Comparison of ENCODE assay signal across 8 mouse cellular contexts in genomic region chr10:91236844-91237243, GRCm38 (mm10). TPM values are rescaled to one million over a fixed set of nuclear protein-coding genes. Genes with fewer than 3 reads are reported as not detected.
DNase-seq lines count a peak whose midpoint lies in the region; ATAC-seq and TF ChIP-seq lines count a peak whose summit lies in the region.

No protein-coding gene starts in this region.

- no peak for TF ChIP-seq EP300 in CH12.LX (IDR thresholded peaks at IDR 0.05; ENCODE audit: low read length)

- dilution Hi-C loops in CH12.LX (cut with MboI; ENCODE audit: extremely low pct_ligation_motif_present, extremely low pct_unique_long_range_greater_than_20kb, low sequenced_read_pairs) = no loop called here

- H3K27me3 ChIP-seq in CH12.LX (replicated peaks) = no peaks in the 10 kb centered on the region
- no peaks in the 10 kb centered on the region for H3K27me3 ChIP-seq in kidney, embryonic 15.5 days

- TF ChIP-seq RAD21 in CH12.LX (IDR thresholded peaks at IDR 0.05; ENCODE audit: low read depth, low read length) = peak; percentile 43

- H3K9ac ChIP-seq in CH12.LX (ENCODE audit: insufficient read depth, low read depth) = no peak overlapping the region
- H3K9ac ChIP-seq in kidney, embryonic 15.5 days = no peak overlapping the region

- H3K79me2 ChIP-seq in CH12.LX (replicated peaks; ENCODE audit: control insufficient read depth, extremely low read depth, insufficient read depth, poor library complexity, severe bottlenecking) = no peaks in the 10 kb centered on the region

- peak in 1 of 2 experiments; percentile 71; a peak in 2 of 4 replicates for TF ChIP-seq CTCF in CH12.LX (conservative IDR thresholded peaks at IDR 0.05 in 1 of 2, IDR thresholded peaks at IDR 0.05 in 1 of 2; ENCODE audit: low read depth in 2 of 2, low read length in 2 of 2)

- peaks cover 3 to 6% of the 10 kb centered on the region in 2 experiments; a peak in 2 of 4 replicates for H3K4me1 ChIP-seq in CH12.LX (ENCODE audit: control insufficient read depth in 1 of 2, insufficient read depth in 2 of 2)
- H3K4me1 ChIP-seq in kidney, embryonic 15.5 days = peaks cover 12% of the 10 kb centered on the region

- WGBS in kidney, embryonic 15.5 days = 20% methylated on average over 7 of the region's 7 CpGs

- TF ChIP-seq POLR2A in CH12.LX (IDR thresholded peaks at IDR 0.05; ENCODE audit: low read depth, low read length) = no peak

- no peak overlapping the region for H3K27ac ChIP-seq in CH12.LX (ENCODE audit: insufficient read depth, low read depth)
- peak overlapping the region; percentile 70 for H3K27ac ChIP-seq in kidney, embryonic 15.5 days

- peak; percentile 52; the same call in 1 of the 2 replicates for ATAC-seq in cerebellum, adult (ENCODE audit: insufficient number of reproducible peaks, low FRiP score, low TSS enrichment)
- ATAC-seq in granulocyte monocyte progenitor cell, adult 5-6 weeks (replicated peaks; ENCODE audit: poor library complexity, severe bottlenecking) = peak; percentile 51
- peak; percentile 20; the same call in 1 of the 2 replicates for ATAC-seq in kidney, embryonic 15.5 days (replicated peaks; ENCODE audit: low FRiP score)
- peak; percentile 60 for ATAC-seq in megakaryocyte progenitor cell, adult 5-6 weeks (replicated peaks; ENCODE audit: poor library complexity)

- H3K4me2 ChIP-seq in CH12.LX (ENCODE audit: insufficient read depth, low read depth, poor library complexity, severe bottlenecking) = no peak overlapping the region
- 0 out of 2 replicates have a peak overlapping the region, but pooled peaks have one; percentile 14 for H3K4me2 ChIP-seq in kidney, embryonic 15.5 days

- no peaks in the 10 kb centered on the region for H3K36me3 ChIP-seq in CH12.LX (replicated peaks in 1 of 2; ENCODE audit: control insufficient read depth in 1 of 2, insufficient read depth in 1 of 2, low read length in 1 of 2)
- no peaks in the 10 kb centered on the region for H3K36me3 ChIP-seq in kidney, embryonic 15.5 days

- no peak for DNase-seq in cerebellum, adult 11 months
- DNase-seq in CH12.LX (ENCODE audit: extremely low read depth) = peak; percentile 35
- DNase-seq in cerebellum, postnatal 14 days = peak; percentile 20 to 35
- no peak for DNase-seq in right cerebral cortex, postnatal 14 days

- no peak overlapping the region for H3K4me3 ChIP-seq in CH12.LX (replicated peaks in 1 of 3; ENCODE audit: low read depth in 2 of 3, low read length in 2 of 3, poor library complexity in 1 of 3)
- H3K4me3 ChIP-seq in kidney, embryonic 15.5 days (replicated peaks) = no peak overlapping the region

- no peaks in the 10 kb centered on the region for H3K9me3 ChIP-seq in CH12.LX (replicated peaks; ENCODE audit: low read length)
- H3K9me3 ChIP-seq in kidney, embryonic 15.5 days (replicated peaks) = no peaks in the 10 kb centered on the region

- in situ Hi-C loops in CH12.LX (cut with MboI; ENCODE audit: low pct_ligation_motif_present, low pct_unique_long_range_greater_than_20kb, low sequenced_read_pairs) = no loop called here

TF ChIP-seq in CH12.LX, 34 proteins besides CTCF, POLR2A, EP300 and RAD21:
- TF ChIP-seq GABPA (IDR thresholded peaks at IDR 0.05; ENCODE audit: insufficient replicate concordance, low read depth, low read length) (no peak), UBTF (IDR thresholded peaks at IDR 0.05; ENCODE audit: low read depth, low read length) (no peak), MXI1 (IDR thresholded peaks at IDR 0.05; ENCODE audit: low read depth, low read length) (no peak), ZNF384 (IDR thresholded peaks at IDR 0.05; ENCODE audit: low read depth, low read length) (peak; percentile 39; the same call in 1 of the 2 replicates), SMC3 (IDR thresholded peaks at IDR 0.05; ENCODE audit: low read depth, low read length) (peak; percentile 69)

RNA-seq across cellular contexts. Expression of gene Tmpo, which starts 55.7 kb away (rescaled TPM):
- total RNA-seq in CH12.LX (2012; rRNA removed) (163 and 179 TPM in 2 replicates), CH12.LX (2014; rRNA removed) (467 and 525 TPM in 2 replicates)
- 177 and 198 TPM in 2 replicates for polyA plus RNA-seq in CH12.LX (2012; ENCODE audit: insufficient read length, low read depth)
- total RNA-seq in granulocyte monocyte progenitor cell, adult 5-6 weeks (2014; fragmentation: Nextera tagmentation) = 186 and 211 TPM in 2 replicates
- 339 and 445 TPM in 2 replicates for total RNA-seq in granulocyte monocyte progenitor cell, adult 5-6 weeks (2017)
- 228 and 250 TPM in 2 replicates for polyA plus RNA-seq in kidney, embryonic 15.5 days (2015; fragmentation: Nextera tagmentation; extraction: Ambion mirVana)
- total RNA-seq in megakaryocyte progenitor cell, adult 5-6 weeks (2015) = 266 and 302 TPM in 2 replicates
- 461 and 467 TPM in 2 replicates for total RNA-seq in megakaryocyte progenitor cell, adult 5-6 weeks (2017)

Comparison
In these comparisons a context has a peak if more than half of its experiments do, and no peak if none do; other contexts are left out.
1. DNase-seq: peak in CH12.LX (single experiment) and cerebellum, postnatal 14 days (2 of 2); none in cerebellum, adult 11 months (single experiment) and right cerebral cortex, postnatal 14 days (single experiment).
2. Peak in every context shown above with its lines, with median percentiles within 50 percentile points of each other: ATAC-seq.